Mouse (Mus musculus) spleen, adult 2 months (tissue): Measurements from ENCODE around the gene Tipin.

Source experiments
- CTCF ChIP-seq: fragments of 200-500 bp; IDR thresholded peaks from 2 replicates; pipeline ENCODE4 v1.5.1; 2011; ENCODE audit warnings: mild to moderate bottlenecking, inconsistent platforms; ENCODE audit not compliant: insufficient read depth, insufficient read length, insufficient replicate concordance; ENCODE audit errors: extremely low read depth
- POLR2A ChIP-seq: fragments of 200-500 bp; IDR thresholded peaks from 2 replicates; pipeline ENCODE4 v1.6.1; 2011; ENCODE audit warnings: low read depth, low read length, inconsistent platforms

GRCm38 (mm10) chr9:64253021-64253904 lies 28.1 kb upstream of the Tipin start, which contains the start of gene Map2k1:
- peak; percentile 59; the same call in 1 of the 2 replicates for TF ChIP-seq CTCF
- peak; percentile 98 for TF ChIP-seq POLR2A
